Mouse (Mus musculus): Measurements from ENCODE around the gene Mical1. TPM values are rescaled to one million over a fixed set of nuclear protein-coding genes. Genes with fewer than 3 reads are reported as not detected.

Gene Mical1
- 2.8 and 3.1 TPM in 2 replicates for polyA plus RNA-seq (2012; rRNA removed)

DNA sequence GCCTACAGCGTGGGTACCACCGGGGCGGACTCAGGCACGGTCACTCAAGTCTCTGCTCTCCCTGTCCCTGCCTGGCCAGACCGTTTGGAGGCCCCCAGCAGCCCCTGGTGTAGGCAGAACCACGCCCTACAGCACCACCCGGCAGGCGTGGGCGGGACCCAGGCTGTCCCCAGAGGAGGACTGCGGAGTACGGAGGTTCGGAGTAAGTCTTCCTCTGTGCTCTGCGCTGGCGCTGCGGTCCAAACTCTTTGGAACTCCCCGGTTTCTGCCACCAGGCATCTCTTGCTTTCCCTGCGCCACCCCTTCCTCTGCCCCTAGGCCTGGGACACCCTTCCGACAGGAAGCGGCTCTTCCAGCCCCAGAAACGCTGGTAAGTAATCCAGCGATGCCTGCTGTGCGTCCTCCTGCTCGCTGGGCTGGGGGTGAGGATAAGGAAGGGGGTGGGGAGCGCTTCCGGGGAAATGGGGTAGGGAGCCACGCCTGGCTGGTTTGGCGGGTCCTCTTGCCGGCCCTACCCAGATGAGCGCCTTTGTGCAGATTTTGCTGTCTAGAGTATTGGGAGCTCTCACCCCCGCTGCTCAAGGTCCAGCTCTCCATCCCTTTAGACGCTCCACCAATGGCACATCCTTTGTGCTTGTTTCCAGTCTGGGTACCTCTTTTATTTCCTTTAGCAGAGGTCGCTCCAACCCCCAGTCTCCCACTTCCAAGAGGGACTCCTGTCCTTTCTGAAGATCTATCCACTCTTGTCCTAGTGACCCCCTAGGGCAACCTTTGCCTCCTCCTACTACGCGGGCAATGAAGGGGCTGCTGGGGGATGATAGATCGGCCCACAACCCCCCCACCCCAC is at the start of gene Mical1:
Mical1 (plus strand) TSS at position 144 of the 847 bp plus-strand sequence.

DNA sequence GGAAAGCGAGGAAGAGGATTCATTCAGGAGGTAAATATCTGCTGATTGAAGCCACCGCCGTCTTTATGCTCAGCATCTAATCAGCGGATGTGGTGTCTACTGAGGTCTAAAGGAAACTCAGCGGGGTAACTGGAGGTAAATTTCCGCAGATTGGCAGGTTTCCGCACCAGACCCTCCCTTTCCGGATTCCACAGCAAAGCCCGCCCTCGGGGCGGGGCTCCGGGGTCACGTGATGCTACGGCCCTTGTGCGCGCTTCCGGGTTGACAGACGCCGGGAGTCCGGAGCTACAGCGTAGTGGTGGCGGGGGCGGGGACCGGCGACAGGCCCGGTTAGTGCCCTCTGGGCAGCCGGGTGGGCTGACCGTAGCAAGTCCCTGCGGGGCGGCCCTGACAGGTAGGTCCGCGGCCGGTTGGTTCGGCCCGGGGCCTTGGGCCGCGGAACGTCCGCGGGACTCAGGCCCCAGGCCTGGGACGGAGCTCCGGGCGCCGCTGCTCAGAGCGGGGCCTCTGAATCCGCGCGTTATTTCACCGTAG is 25.9 kb upstream of the Mical1 start, which contains the start of gene Zbtb24:
Zbtb24 (plus strand) TSS at position 247 of the 534 bp plus-strand sequence.

DNA sequence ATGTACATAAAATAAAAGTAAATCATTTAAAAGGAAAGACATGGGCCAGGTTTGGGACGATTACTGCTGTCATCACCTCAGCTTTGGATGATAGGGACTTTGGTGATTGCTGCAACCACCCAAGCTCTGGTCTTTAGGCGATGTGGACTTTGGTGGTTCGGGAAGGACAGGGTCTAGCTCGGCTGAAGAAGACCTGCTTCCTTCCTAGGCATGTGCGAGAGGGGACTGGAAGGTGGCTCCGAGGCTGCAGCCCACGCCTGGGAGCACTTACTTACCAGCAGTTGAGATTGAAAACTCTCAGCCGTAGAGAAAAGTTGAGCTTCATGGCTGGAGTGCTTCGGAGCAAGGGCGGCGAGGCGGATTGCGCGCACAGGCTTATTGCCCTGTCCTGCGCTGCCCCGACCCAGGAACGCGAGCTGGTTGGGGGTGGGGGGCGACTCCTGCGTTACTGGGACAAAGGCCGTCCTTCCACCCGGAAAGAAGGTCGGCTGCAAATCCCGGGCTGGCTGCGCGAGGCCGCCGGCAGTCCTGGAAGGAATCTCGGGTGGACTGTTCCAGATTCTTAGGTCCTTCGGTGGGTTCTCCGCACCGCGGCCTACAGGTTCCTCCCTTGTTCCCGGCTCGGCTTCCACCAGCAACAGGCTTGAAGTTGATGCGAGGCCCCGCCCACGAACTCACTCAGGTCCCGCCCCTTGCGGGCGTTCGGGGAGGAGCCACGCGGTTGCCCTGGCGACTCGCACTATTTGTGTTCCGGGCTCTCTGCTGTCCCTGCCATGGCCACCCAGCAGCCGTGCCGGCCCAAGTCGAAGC is 13.8 kb downstream of the Mical1 start, which contains the start of the genes Smpd2 and Ppil6:
Smpd2 (minus strand) TSS at position 662 of the 810 bp plus-strand sequence.
Ppil6 (plus strand) TSS at position 732 of the 810 bp plus-strand sequence.

DNA sequence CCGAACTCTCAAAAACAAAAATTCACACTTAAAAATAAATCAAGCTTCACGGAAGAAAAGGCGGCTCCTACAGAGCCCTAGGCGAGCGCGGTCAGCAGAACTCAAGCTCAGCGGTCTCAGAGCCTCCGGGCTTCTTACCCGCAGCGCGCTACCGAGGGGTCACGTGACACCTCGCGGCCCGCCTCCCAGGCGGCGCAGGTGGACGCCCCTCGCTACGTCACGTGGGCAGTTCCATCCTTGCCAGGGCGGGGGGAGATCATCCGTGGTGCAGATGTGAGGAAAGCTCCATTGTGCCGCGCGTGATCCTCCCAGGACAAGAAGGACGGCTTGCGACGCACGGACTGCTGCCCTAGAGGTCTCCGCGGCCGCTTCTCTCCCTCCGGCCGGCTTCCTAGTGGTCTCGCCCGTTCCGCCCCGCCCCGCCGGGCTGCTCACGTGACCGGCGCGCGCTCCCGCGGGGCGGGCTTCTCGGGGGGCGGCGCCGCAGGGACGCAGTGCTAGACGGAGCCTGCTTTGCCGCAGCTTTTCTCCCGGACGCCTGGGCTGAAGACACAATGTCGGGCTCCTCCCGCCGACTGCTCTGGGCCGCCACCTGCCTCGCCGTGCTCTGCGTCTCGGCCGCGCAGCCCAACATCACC is 43.0 kb downstream of the Mical1 start, which contains the start of gene Cd164:
Cd164 (plus strand) TSS at position 434 of the 638 bp plus-strand sequence.

Other genes with a start within 250 kb of the Mical1 start
- gene Fig4, start 173.1 kb upstream of the Mical1 start, polyA plus RNA-seq (2012; rRNA removed): 4.3 and 5.2 TPM in 2 replicates
- not detected in 2 replicates for gene Ak9, start 172.3 kb upstream of the Mical1 start, polyA plus RNA-seq (2012; rRNA removed)
- gene Zbtb24, start 25.9 kb upstream of the Mical1 start, polyA plus RNA-seq (2012; rRNA removed): 3.7 and 4.2 TPM in 2 replicates
- 6.3 and 7.1 TPM in 2 replicates for gene Smpd2, start 14.1 kb downstream of the Mical1 start, polyA plus RNA-seq (2012; rRNA removed)
- gene Ppil6, start 14.1 kb downstream of the Mical1 start, polyA plus RNA-seq (2012; rRNA removed): 0.05 TPM in 1 of 2 replicates, not detected in the other
- gene Cd164, start 43.1 kb downstream of the Mical1 start, polyA plus RNA-seq (2012; rRNA removed): 27.7 and 32.9 TPM in 2 replicates
- gene Ccdc162, start 240.3 kb downstream of the Mical1 start, polyA plus RNA-seq (2012; rRNA removed): 0.06 and 0.08 TPM in 2 replicates